Mouse (Mus musculus) retina, adult 2 months (tissue): Measurements from ENCODE around the gene Car14.
"Not testable (repeated sequence)": the region's sequence is repeated elsewhere in the genome, so short reads cannot be mapped to it uniquely, and the experiment has no call there.

Source experiments
- DNase-seq: peaks from one replicate; pipeline ENCODE4 v3.0.0-alpha.2; 2012; ENCODE audit warnings: low read depth, low spot score

Gene Car14

GRCm38 (mm10) chr3:95904568-95904967 is at the start of gene Car14:
Gene Car14 (minus strand): TSS chr3:95904691.
- DNase-seq: no peak

GRCm38 (mm10) chr3:95953522-95953921 is 49.0 kb upstream of the Car14 start:
- DNase-seq: no peak

DNA sequence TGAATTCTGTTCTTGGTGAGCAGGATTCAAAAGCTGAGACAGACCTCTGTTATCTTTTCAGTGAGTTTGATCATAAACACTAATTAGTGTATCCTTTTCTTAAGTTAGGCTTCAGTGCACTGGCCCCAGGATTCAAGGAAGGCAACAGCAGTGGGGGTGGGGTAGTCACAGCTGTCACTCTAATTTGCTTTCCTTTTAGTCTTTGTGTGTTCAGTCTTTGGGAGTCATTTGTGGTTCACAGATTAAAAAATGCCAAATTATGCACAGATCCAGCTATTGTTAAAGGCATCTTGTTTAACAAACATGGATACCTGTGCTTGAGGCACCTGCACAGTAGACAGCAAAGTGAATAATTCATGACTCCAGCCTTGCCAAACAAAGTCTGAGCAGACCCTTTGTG is 48.5 kb upstream of the Car14 start:
- DNase-seq: no peak

DNA sequence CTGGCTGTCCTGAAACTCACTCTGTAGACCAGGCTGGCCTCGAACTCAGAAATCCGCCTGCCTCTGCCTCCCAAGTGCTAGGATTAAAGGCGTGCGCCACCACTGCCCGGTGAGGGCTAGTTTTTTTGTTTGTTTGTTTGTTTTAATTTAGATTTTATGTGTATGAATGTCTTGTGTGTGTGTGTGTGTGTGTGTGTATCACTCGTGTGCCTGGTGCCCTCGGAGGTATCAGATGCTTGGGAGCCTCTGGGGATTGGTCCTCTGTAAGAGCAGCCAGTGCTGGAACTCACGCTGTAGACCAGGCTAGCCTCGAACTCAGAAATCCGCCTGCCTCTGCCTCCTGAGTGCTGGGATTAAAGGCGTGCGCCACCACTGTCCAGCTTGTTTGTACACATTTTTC is 47.1 kb upstream of the Car14 start:
- DNase-seq: not testable (repeated sequence)

DNA sequence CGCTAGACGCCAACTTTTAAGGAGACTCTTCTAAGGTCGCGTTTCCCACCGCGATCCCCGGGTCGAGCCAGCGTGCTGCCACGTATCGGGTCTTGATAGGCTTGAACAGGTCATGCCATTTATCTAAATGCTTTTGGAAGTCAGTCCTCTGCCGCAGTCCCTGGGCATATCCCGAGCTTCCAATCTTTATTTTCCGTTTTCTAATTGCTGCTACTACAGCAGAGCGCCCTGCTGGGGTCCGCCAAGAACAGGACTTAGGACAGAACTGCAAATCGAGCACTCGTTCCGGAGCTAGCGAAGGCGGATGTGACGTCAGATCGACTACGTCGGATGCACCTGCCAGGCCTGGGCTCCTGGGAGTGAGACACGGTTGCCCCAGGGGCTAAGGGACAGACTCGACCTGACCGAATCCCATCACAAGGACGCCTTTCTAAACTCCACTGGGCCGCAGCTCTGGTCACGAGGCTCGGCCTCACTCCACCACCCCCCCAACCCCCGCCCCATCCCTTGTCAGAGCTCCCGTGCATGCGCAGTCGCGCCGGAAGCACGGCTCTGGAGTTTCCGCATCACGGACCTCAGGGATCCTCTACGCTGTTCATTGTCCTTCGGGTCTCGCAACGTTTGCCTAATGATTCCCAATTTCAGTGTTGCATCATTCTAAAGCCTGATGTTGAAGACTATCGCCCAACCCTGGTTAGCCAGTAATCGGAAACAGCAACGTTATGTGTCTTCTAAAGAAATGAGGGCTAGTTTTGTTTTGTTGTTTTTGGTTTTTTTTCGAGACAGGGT is 46.5 kb upstream of the Car14 start:
- peak; percentile 86 for DNase-seq

GRCm38 (mm10) chr3:95948325-95948724 is 43.8 kb upstream of the Car14 start:
- DNase-seq: no peak

DNA sequence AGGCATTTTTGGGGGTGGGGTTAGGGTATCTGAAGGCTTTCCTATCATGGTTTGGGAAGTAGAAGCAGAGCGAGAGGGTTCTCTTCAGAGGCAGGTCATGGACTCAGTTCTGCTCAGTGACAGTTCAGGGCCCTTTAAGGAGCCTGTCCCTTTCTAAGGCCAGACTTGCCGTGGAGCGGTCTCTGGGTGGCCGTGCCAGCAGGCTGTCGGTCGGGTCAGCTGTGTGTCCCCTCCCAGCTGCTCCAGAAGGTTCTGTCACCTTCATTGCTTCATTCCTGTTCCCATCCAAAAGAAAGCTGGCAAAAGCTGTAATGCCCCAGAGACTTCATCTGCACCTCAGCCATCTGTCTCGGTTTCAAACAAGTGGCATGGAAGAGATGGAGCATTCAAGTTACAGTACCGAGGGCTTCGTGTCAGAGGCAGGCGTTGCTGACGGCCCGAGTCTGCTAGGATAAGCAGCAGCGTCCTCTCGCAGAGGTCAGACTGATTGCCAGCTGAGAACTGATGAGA is 41.3 kb upstream of the Car14 start:
- DNase-seq: no peak

DNA sequence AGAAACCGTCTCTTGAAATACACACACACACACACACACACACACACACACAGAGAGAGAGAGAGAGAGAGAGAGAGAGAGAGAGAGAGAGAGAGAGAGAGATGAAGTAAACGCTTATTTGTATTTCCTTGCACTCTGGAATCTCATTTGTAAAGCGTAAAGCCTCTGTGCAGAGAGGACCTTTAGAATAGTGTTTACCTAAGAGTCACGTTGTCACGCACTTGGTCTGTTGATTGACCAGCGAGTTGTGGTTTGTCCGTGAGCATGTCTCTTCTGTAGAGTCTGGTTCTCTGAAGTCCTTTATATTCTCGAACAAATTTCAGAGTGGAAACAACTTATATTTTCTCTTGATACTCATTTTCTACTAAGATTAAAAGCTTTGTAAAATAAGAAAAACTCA is 40.3 kb upstream of the Car14 start:
- DNase-seq: no peak

- no peak for DNase-seq
These were observed 38.7 kb upstream of the Car14 start for GRCm38 (mm10) chr3:95943226-95943625.

- DNase-seq: no peak
These were observed 38.3 kb upstream of the Car14 start for GRCm38 (mm10) chr3:95942749-95943148.

DNA sequence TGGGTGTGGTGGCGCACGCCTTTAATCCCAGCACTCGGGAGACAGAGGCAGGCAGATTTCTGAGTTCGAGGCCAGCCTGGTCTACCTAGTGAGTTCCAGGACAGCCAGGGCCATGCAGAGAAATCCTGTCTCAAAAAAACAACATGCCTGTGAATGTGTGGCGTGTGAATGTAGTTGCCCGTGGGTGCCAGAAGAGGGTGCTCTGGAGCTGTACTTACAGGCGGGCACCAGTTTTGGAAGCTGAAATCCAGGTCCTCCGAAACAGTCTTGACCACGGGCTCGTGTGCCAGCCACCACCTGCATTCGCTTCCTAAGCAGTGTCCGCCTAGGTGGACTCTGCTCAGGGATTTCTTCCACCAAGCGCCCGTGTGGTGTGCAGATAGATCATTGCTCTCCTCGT is 34.3 kb upstream of the Car14 start:
- no peak for DNase-seq

GRCm38 (mm10) chr3:95938217-95938616 is 33.7 kb upstream of the Car14 start:
- no peak for DNase-seq

DNA sequence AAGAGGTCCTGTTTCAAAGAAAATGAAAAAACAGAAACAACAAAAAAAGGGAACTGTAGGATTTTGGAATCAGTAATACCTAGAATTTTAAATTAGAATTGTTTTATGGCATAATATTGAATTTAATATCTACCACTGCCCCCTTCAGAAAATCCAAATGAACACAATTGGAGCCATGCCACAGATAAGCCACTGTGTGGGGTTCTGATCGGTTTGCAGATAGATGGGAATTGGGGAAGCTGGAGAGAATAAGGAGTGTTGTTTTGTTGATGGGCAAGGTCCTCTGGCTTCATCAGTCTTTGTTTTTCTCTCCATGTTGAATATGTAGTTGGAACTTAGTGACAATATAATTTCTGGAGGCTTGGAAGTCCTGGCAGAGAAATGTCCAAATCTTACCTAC is 30.0 kb upstream of the Car14 start:
- no peak for DNase-seq

DNA sequence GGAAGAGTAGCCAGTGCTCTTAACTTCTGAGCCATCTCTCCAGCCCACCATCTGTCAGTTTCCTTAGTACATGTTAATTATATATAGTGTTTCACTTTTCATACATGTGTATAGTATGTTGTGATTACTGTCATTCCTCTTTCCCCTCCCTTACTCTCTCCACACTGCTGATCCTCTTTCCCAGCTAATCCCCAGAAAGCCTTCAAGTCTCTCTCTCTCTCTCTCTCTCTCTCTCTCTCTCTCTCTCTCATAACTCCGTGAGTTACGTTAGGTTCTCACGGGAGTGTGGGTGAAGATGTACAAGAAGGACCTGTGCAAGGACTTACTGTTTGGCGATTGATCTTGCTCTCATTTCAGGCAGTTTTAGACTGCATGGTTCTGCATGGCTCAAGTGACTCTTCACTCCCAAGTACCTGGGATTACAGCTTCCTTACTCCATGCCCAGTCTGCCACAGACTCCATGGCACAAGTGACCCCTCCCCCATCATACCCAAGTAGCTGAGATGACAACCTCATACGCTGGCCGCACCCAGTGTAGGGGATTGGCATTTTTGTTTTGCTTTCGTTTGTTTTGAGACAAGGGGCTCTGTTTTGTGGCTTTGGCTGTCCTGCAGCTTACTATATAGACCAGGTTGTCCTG is 28.7 kb upstream of the Car14 start:
- DNase-seq: peak; percentile 77

- no peak for DNase-seq
These were observed 28.1 kb upstream of the Car14 start for GRCm38 (mm10) chr3:95932566-95932965.

DNA sequence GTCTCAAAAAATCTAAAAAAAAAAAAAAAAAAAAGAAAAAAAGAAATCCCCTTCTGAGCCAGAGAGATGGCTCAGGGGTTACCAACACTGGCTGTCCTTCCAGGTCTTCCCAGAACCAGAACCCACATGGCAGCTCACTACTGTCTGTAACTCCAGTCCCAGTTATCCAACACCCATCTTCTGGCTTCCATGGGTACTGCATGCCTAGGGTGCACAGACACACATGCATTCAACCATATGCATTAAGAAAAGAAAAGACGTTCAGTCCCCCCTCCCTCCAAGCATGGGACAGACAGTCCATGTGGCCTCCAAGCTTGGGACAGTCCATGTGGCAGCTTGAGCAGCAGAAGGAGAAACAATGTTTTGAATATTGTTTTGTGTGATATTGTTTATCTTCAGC is 27.7 kb upstream of the Car14 start:
- DNase-seq: no peak

- no peak for DNase-seq
These were observed 27.0 kb upstream of the Car14 start for GRCm38 (mm10) chr3:95931471-95931870.

GRCm38 (mm10) chr3:95930471-95930789 is 25.9 kb upstream of the Car14 start:
- no peak for DNase-seq

GRCm38 (mm10) chr3:95929581-95930470 is 25.3 kb upstream of the Car14 start:
- DNase-seq: no peak

DNA sequence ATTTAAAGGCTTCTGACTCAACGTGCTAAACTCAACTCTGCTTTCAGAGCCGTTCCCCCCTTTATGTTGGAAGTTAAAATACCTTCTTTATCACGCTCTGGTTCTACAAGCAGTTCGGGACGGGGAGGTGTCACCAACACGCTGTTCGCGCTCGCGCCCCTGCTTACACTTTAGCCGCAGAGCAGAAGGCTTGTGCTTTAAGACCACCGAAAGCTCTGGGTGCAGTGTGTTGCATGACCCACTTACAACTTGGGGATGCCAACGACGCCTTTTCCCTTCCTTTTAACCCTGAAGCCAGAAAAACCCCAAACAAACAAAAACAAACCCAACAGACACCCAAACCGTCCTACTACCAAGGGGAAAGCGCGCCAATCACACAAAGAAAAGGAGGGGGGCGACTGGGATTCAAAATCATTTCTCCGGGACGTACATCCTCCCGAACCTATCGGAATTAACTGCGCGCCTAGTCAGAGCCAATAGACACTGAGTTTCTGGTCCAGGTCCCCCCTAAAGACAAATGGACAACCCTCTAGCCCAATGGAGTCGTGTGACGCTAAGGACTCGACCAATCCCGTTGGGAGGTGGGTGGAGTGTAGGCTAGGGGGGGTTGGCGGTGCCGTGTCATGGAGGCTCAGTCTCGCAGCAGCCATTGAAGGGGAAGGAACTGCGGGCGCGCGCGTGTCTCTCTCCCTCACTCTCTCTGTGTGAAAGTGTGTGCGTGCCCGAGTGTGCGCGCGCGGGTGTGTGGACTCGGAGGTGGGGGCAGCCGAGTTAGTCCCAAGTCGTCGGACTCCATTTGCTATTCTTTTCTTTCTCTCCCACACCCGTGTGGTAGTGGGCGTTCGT is 24.4 kb upstream of the Car14 start, which contains the start of gene Anp32e:
TSS of gene Anp32e (plus strand) at position 589 of the 846 bp plus-strand sequence.
- DNase-seq: peak; percentile 99

DNA sequence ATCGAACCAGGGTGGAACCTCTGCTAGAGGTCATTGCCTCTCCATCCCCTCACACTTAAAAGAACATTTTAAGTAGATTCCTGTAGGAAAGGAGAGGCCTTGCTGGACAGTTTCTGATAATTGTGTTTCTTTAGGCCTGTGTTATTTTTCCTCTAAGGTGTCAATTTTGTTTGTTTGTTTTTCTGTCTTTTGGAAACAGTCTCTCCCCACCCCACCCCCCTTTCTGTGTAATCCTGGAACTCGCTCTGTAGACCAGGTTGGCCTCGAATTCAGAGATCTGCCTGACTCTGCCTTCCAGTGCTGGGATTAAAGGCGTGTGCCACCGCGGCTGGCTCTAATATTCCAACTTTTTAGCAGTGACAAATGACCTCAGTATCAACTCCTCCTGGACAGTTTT is 23.8 kb upstream of the Car14 start:
- no peak for DNase-seq
